Mouse (Mus musculus): ENCODE measurements around the gene Lgals4.

DNA sequence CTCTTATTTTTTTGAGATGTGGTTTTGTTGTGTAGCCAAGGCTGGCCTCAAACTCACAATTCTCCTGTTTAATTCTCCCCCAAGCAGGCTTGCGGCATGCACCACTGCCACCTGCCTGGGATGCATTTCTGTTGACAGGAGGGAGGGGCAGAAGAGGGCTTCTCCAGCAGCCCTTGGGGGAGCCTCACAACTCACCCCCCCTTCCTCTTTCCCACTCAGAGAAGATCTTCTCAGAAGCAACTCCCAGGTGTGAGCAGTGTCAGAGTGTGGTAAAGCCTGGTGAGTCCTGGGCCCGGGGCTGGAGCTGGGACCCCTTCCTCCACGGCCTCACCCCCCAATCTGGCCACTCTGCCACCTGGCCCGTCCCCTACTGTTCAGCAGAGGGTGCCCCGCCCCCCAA lies 48.5 kb upstream of the Lgals4 start:
- no peak for TF ChIP-seq EP300 (IDR thresholded peaks at IDR 0.05; ENCODE audit: insufficient read depth, low read depth, low read length)
- no peak for TF ChIP-seq CTCF (IDR thresholded peaks at IDR 0.05; ENCODE audit: low read depth, low read length)
